Mouse (Mus musculus) liver, postnatal 0 days (tissue): ENCODE results near the gene Cdh23.

ENCODE experiments used
- CTCF ChIP-seq: sonication (generic); IDR thresholded peaks from 2 replicates; pipeline ENCODE4 v1.5.1; 2016; ENCODE audit warnings: antibody characterized with exemption, low read depth
- EP300 ChIP-seq: IDR thresholded peaks from 2 replicates; pipeline ENCODE4 v1.6.1; 2016; ENCODE audit warnings: antibody characterized with exemption, low read depth, mild to moderate bottlenecking

DNA sequence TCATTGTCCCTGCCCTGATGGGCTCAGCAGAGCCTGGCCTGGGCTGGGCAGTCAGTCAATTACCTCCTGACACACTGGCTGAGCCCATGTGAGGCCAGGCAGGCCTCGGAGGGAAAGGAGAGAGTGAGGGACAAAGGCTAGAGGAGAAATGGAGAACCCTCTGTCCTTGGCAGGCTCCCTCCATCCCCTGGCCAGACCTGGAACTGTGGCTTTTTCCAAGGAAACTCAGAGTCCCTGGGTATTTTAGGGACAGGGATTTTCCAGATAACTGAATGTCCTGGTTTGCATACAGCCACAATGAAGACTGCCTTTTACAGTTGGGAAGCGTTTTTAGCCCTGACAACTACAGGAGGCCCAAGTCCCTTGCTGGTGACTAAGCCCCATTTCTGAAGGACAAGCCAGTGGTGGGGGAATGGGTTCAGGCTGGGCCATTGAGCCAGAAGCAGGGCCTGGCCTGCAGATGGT is 36.1 kb upstream of the Cdh23 start:
- TF ChIP-seq CTCF (no peak), EP300 (no peak)
